Mouse (Mus musculus) liver, postnatal 0 days (tissue): ENCODE data around the gene Smad3. TPM values are rescaled to one million over a fixed set of nuclear protein-coding genes. Genes with fewer than 3 reads are reported as not detected.
A peak's percentile ranks its signal among the peaks of the same experiment; 100 is the strongest.

Experiments used
- ATAC-seq: fragments of 200-750 bp; cut with Nextera tagmentation; 2 replicates; pipeline ENCODE4 v1.8.0; 2017; ENCODE audit warnings: mild to moderate bottlenecking, moderate library complexity
- DNase-seq: peaks from one replicate; pipeline ENCODE4 v3.0.0-alpha.2; 2016
- H3K27ac ChIP-seq: fragments of 300-500 bp; sonication (generic); 2 replicates; pipeline ENCODE4 v1.5.1; 2014; ENCODE audit warnings: antibody characterized with exemption, moderate library complexity, mild to moderate bottlenecking, low read depth
- H3K27me3 ChIP-seq: fragments of 300-500 bp; sonication (generic); 2 replicates; pipeline ENCODE4 v1.6.1; 2014; ENCODE audit warnings: low read length, control low read depth, mixed read lengths; ENCODE audit not compliant: insufficient read depth
- H3K36me3 ChIP-seq: fragments of 300-500 bp; sonication (generic); replicated peaks from 2 replicates; pipeline ENCODE4 v1.6.1; 2014; ENCODE audit warnings: mild to moderate bottlenecking, control low read depth, low read length, moderate library complexity, mixed read lengths; ENCODE audit not compliant: insufficient read depth
- H3K4me1 ChIP-seq: fragments of 300-500 bp; sonication (generic); 2 replicates; pipeline ENCODE4 v1.6.1; 2014; ENCODE audit warnings: antibody characterized with exemption, mild to moderate bottlenecking, control low read depth; ENCODE audit not compliant: insufficient read depth
- H3K4me2 ChIP-seq: fragments of 300-500 bp; sonication (generic); 2 replicates; pipeline ENCODE4 v1.6.1; 2014; ENCODE audit warnings: low read depth, mild to moderate bottlenecking, low read length, moderate library complexity, mixed read lengths
- H3K4me3 ChIP-seq: fragments of 300-500 bp; sonication (generic); 2 replicates; pipeline ENCODE4 v1.5.1; 2014; ENCODE audit warnings: low read depth, low read length
- H3K9ac ChIP-seq: fragments of 300-500 bp; sonication (generic); replicated peaks from 2 replicates; pipeline ENCODE4 v1.6.1; 2014; ENCODE audit warnings: mild to moderate bottlenecking, moderate library complexity
- H3K9me3 ChIP-seq: fragments of 300-500 bp; sonication (generic); 2 replicates; pipeline ENCODE4 v1.6.1; 2016; ENCODE audit warnings: mild to moderate bottlenecking, control low read depth, low read length, mixed read lengths
- CTCF ChIP-seq: sonication (generic); IDR thresholded peaks from 2 replicates; pipeline ENCODE4 v1.5.1; 2016; ENCODE audit warnings: antibody characterized with exemption, low read depth
- EP300 ChIP-seq: IDR thresholded peaks from 2 replicates; pipeline ENCODE4 v1.6.1; 2016; ENCODE audit warnings: antibody characterized with exemption, low read depth, mild to moderate bottlenecking
- WGBS: fragments of 180-500 bp; shearing (Covaris S2); extraction: QIAGEN DNeasy Blood & Tissue Kit; methylation state at CpG from one replicate; pipeline ENCODE4 v1.1.7; 2014; ENCODE audit not compliant: insufficient replicate concordance; 5-methylcytosine and 5-hydroxymethylcytosine counted together
- polyA plus RNA-seq: library from polyadenylated mRNA; unstranded; fragments of >200 nt; fragmentation: Nextera tagmentation; extraction: Ambion mirVana; gene quantifications from 2 replicates; pipeline ENCODE4 v1.2.1, GENCODE M21; 2015

Gene Smad3
- 1.9 and 2.1 TPM in 2 replicates for polyA plus RNA-seq

GRCm38 (mm10) chr9:63757865-63758440 is at the start of gene Smad3:
TSS of gene Smad3 (minus strand) at chr9:63757994.
- Histone ChIP-seq H3K9ac (peak within 1 kb of the TSS; percentile 85), H3K36me3 (no peaks in the 10 kb centered on the region), H3K9me3 (no peaks in the 10 kb centered on the region), H3K4me1 (peaks cover 63% of the 10 kb centered on the region), H3K27ac (peak within 1 kb of the TSS; percentile 96), H3K4me3 (peak within 1 kb of the TSS; percentile 88), H3K4me2 (peak within 1 kb of the TSS; percentile 99), H3K27me3 (no peaks in the 10 kb centered on the region)
- TF ChIP-seq EP300 (no peak), CTCF (no peak)
- ATAC-seq: peak; percentile 85
- DNase-seq: peak; percentile 91
- 1% methylated on average over 49 of the region's 59 CpGs for WGBS

- Histone ChIP-seq H3K9ac (no peak overlapping the region), H3K4me3 (no peak overlapping the region), H3K27me3 (no peaks in the 10 kb centered on the region), H3K4me2 (no peak overlapping the region), H3K36me3 (no peaks in the 10 kb centered on the region), H3K27ac (no peak overlapping the region), H3K9me3 (no peaks in the 10 kb centered on the region), H3K4me1 (peaks cover 4% of the 10 kb centered on the region; the same call in 1 of the 2 replicates)
- no peak for TF ChIP-seq CTCF
- TF ChIP-seq EP300: no peak
- ATAC-seq (no peak), DNase-seq (no peak)
- WGBS: 55% methylated on average over 3 of the region's 3 CpGs
These were observed 47.1 kb upstream of the Smad3 start for GRCm38 (mm10) chr9:63804847-63805246.

GRCm38 (mm10) chr9:63803181-63803591 is 45.4 kb upstream of the Smad3 start:
- DNase-seq (no peak), ATAC-seq (no peak)
- no peak overlapping the region for H3K9ac ChIP-seq
- WGBS: 33% methylated on average over 8 of the region's 8 CpGs
- no peaks in the 10 kb centered on the region for H3K36me3 ChIP-seq
- no peak overlapping the region for H3K27ac ChIP-seq
- no peak overlapping the region for H3K4me3 ChIP-seq
- no peak overlapping the region for H3K4me2 ChIP-seq
- no peaks in the 10 kb centered on the region for H3K9me3 ChIP-seq
- H3K27me3 ChIP-seq: no peaks in the 10 kb centered on the region
- TF ChIP-seq CTCF: no peak
- no peak for TF ChIP-seq EP300
- peaks cover 4% of the 10 kb centered on the region; the same call in 1 of the 2 replicates for H3K4me1 ChIP-seq

GRCm38 (mm10) chr9:63802504-63802903 is 44.7 kb upstream of the Smad3 start:
- 73% methylated on average over 7 of the region's 7 CpGs for WGBS
- Histone ChIP-seq H3K9me3 (no peaks in the 10 kb centered on the region), H3K9ac (no peak overlapping the region), H3K4me3 (no peak overlapping the region), H3K27me3 (no peaks in the 10 kb centered on the region), H3K27ac (no peak overlapping the region), H3K36me3 (no peaks in the 10 kb centered on the region), H3K4me1 (peaks cover 4% of the 10 kb centered on the region; the same call in 1 of the 2 replicates), H3K4me2 (no peak overlapping the region)
- TF ChIP-seq EP300: no peak
- no peak for TF ChIP-seq CTCF
- ATAC-seq (no peak), DNase-seq (no peak)

- Histone ChIP-seq H3K4me1 (peaks cover 4% of the 10 kb centered on the region; the same call in 1 of the 2 replicates), H3K27ac (no peak overlapping the region), H3K9me3 (no peaks in the 10 kb centered on the region), H3K36me3 (no peaks in the 10 kb centered on the region), H3K4me2 (no peak overlapping the region), H3K4me3 (no peak overlapping the region), H3K27me3 (no peaks in the 10 kb centered on the region), H3K9ac (no peak overlapping the region; the same call in 1 of the 2 replicates)
- ATAC-seq (no peak), DNase-seq (no peak)
- TF ChIP-seq CTCF: no peak
- TF ChIP-seq EP300: no peak
- WGBS: 59% methylated on average over 5 of the region's 5 CpGs
These were observed 44.3 kb upstream of the Smad3 start for GRCm38 (mm10) chr9:63802080-63802479.

GRCm38 (mm10) chr9:63796429-63796828 is 38.6 kb upstream of the Smad3 start:
- Histone ChIP-seq H3K36me3 (no peaks in the 10 kb centered on the region), H3K4me1 (peaks cover 8% of the 10 kb centered on the region), H3K27ac (no peak overlapping the region), H3K9ac (no peak overlapping the region), H3K27me3 (no peaks in the 10 kb centered on the region), H3K9me3 (no peaks in the 10 kb centered on the region), H3K4me3 (no peak overlapping the region), H3K4me2 (no peak overlapping the region)
- DNase-seq: no peak
- TF ChIP-seq EP300: no peak
- TF ChIP-seq CTCF: no peak
- ATAC-seq: no peak
- 67% methylated on average over 3 of the region's 3 CpGs for WGBS
